Comparison of ENCODE assay signal across 8 mouse cellular contexts in the genomic region with DNA sequence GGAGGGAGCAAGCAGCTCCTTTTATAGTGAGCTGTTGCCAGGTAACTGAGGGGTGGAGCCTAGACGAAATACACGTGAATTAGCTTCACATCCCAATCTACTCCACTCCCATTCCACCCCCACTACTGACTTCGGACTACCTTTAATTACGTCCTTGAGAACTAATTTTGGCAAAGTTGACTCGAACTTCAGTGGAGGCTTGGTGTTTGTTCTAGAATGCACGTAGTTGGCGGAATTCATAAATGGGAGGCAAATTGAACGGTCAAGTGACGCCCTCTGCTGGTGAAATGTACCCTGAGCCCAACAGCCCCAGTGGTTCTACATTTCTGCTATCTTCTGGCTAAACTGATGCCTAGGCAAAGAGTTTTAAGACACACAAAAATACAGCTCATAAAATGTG. TPM values are rescaled to one million over a fixed set of nuclear protein-coding genes. Genes with fewer than 3 reads are reported as not detected.
DNase-seq lines count a peak whose midpoint lies in the region; ATAC-seq and TF ChIP-seq lines count a peak whose summit lies in the region.

No protein-coding gene starts in this region.

- no peak for ATAC-seq in cerebellum, adult (ENCODE audit: insufficient number of reproducible peaks, low FRiP score, low TSS enrichment)
- ATAC-seq in hindbrain, postnatal 0 days, result no peak; the same call in 1 of the 2 replicates
- ATAC-seq in midbrain, embryonic 11.5 days (ENCODE audit: low FRiP score), result no peak

- H3K36me3 ChIP-seq in thymus, adult 2 months (ENCODE audit: control insufficient read depth, insufficient read depth, low read length), result no peaks in the 10 kb centered on the region
- H3K36me3 ChIP-seq in hindbrain, postnatal 0 days (ENCODE audit: insufficient read depth, low read length), result no peaks in the 10 kb centered on the region
- no peaks in the 10 kb centered on the region for H3K36me3 ChIP-seq in midbrain, embryonic 11.5 days (ENCODE audit: control insufficient read depth, insufficient read depth, low read length)

- WGBS in thymus, adult 2 months, result 54% methylated on average over 9 of the region's 9 CpGs
- 27% methylated on average over 9 of the region's 9 CpGs for WGBS in hindbrain, postnatal 0 days
- 25% methylated on average over 9 of the region's 9 CpGs for WGBS in midbrain, embryonic 11.5 days

- H3K4me1 ChIP-seq in thymus, adult 2 months (replicated peaks; ENCODE audit: control insufficient read depth, insufficient read depth, low read length), result no peaks in the 10 kb centered on the region
- no peaks in the 10 kb centered on the region for H3K4me1 ChIP-seq in hindbrain, postnatal 0 days (ENCODE audit: insufficient read depth, low read length)
- H3K4me1 ChIP-seq in midbrain, embryonic 11.5 days (ENCODE audit: control insufficient read depth, insufficient read depth, low read length), result no peaks in the 10 kb centered on the region

- TF ChIP-seq CTCF in thymus, adult 2 months (IDR thresholded peaks at IDR 0.05; ENCODE audit: borderline replicate concordance, control insufficient read depth, extremely low read depth, insufficient read depth, low read length, poor library complexity), result no peak
- TF ChIP-seq CTCF in hindbrain, postnatal 0 days (IDR thresholded peaks at IDR 0.05; ENCODE audit: low read depth), result peak; percentile 49; the same call in 1 of the 2 replicates

- H3K27ac ChIP-seq in thymus, adult 2 months (ENCODE audit: control insufficient read depth, insufficient read depth, low read length), result no peak overlapping the region
- H3K27ac ChIP-seq in hindbrain, postnatal 0 days, result no peak overlapping the region
- H3K27ac ChIP-seq in midbrain, embryonic 11.5 days (ENCODE audit: low read depth, low read length), result no peak overlapping the region

- H3K4me2 ChIP-seq in hindbrain, postnatal 0 days (ENCODE audit: low read depth, low read length), result 0 out of 2 replicates have a peak overlapping the region, but pooled peaks have one; percentile 13
- no peak overlapping the region for H3K4me2 ChIP-seq in midbrain, embryonic 11.5 days

- no peaks in the 10 kb centered on the region for H3K9me3 ChIP-seq in hindbrain, postnatal 0 days (ENCODE audit: low read length)
- no peaks in the 10 kb centered on the region for H3K9me3 ChIP-seq in midbrain, embryonic 11.5 days (ENCODE audit: control insufficient read depth, low read length)

- peak; percentile 26 to 44 for DNase-seq in cerebellum, postnatal 10 days
- DNase-seq in thymus, adult 2 months, result peak; percentile 7
- DNase-seq in thymus, postnatal 36 days, result no peak
- peak; percentile 60 for DNase-seq in hindbrain, postnatal 0 days (ENCODE audit: low spot score)
- DNase-seq in midbrain, embryonic 11.5 days (ENCODE audit: low spot score, missing footprints), result peak; percentile 87
- no peak for DNase-seq in spleen, postnatal 36 days (ENCODE audit: low spot score in 2 of 2)
- DNase-seq in layer of hippocampus, adult 9-10 months (ENCODE audit: low spot score), result no peak

- no peaks in the 10 kb centered on the region for H3K27me3 ChIP-seq in thymus, adult 2 months (ENCODE audit: control insufficient read depth, insufficient read depth, low read length)
- 0 out of 2 replicates have a peak, but pooled peaks cover 3% of the 10 kb centered on the region for H3K27me3 ChIP-seq in hindbrain, postnatal 0 days (ENCODE audit: insufficient read depth, low read length)
- no peaks in the 10 kb centered on the region for H3K27me3 ChIP-seq in midbrain, embryonic 11.5 days (ENCODE audit: control insufficient read depth, insufficient read depth, low read length)

- H3K9ac ChIP-seq in hindbrain, postnatal 0 days (replicated peaks; ENCODE audit: low read length), result no peak overlapping the region
- H3K9ac ChIP-seq in midbrain, embryonic 11.5 days (ENCODE audit: low read length), result no peak overlapping the region

- no peak overlapping the region for H3K4me3 ChIP-seq in thymus, adult 2 months (ENCODE audit: control insufficient read depth, insufficient read depth, low read length)
- no peak overlapping the region for H3K4me3 ChIP-seq in hindbrain, postnatal 0 days (ENCODE audit: low read length)
- no peak overlapping the region for H3K4me3 ChIP-seq in midbrain, embryonic 11.5 days (ENCODE audit: low read depth, low read length)

- no peak for TF ChIP-seq POLR2A in thymus, adult 2 months (IDR thresholded peaks at IDR 0.05; ENCODE audit: control insufficient read depth, extremely low read depth, insufficient read depth, low read length, poor library complexity)

RNA-seq across cellular contexts. Expression of gene Tars, which starts 7.3 kb away (rescaled TPM):
- polyA plus RNA-seq in thymus, adult 2 months (2012; rRNA removed), result 16.9 and 21.4 TPM in 2 replicates
- 23.8 and 29.2 TPM in 2 replicates for total RNA-seq in hindbrain, postnatal 0 days (2014; rRNA removed)
- polyA plus RNA-seq in hindbrain, postnatal 0 days (2015; fragmentation: Nextera tagmentation; extraction: Ambion mirVana), result 33.1 and 34.7 TPM in 2 replicates
- 101 and 105 TPM in 2 replicates for polyA plus RNA-seq in midbrain, embryonic 11.5 days (2014; fragmentation: Nextera tagmentation; extraction: Ambion mirVana)

Comparison
In these comparisons a context has a peak if more than half of its experiments do, and no peak if none do; other contexts are left out.
1. DNase-seq: peak in cerebellum, postnatal 10 days (2 of 2), thymus, adult 2 months (single experiment), hindbrain, postnatal 0 days (single experiment) and midbrain, embryonic 11.5 days (single experiment); none in thymus, postnatal 36 days (0 of 2), spleen, postnatal 36 days (0 of 2) and layer of hippocampus, adult 9-10 months (single experiment).